Mouse (Mus musculus) hindbrain, embryonic 14.5 days (tissue): Measurements from ENCODE around the gene Cyp4f37. TPM values are rescaled to one million over a fixed set of nuclear protein-coding genes. Genes with fewer than 3 reads are reported as not detected.
"Not testable (repeated sequence)": the region's sequence is repeated elsewhere in the genome, so short reads cannot be mapped to it uniquely, and the experiment has no call there.

ENCODE experiments used
- ATAC-seq: fragments of 200-750 bp; cut with Nextera tagmentation; 2 replicates; pipeline ENCODE4 v1.8.0; 2017; ENCODE audit warnings: moderate number of reproducible peaks, mild to moderate bottlenecking, moderate TSS enrichment, moderate library complexity; ENCODE audit not compliant: low FRiP score
- DNase-seq: peaks from one replicate; pipeline ENCODE4 v3.0.0-alpha.2; 2015; ENCODE audit warnings: low spot score
- H3K27ac ChIP-seq: fragments of 300-500 bp; sonication (generic); 2 replicates; pipeline ENCODE4 v1.5.1; 2014; ENCODE audit warnings: mild to moderate bottlenecking, moderate library complexity
- H3K27me3 ChIP-seq: fragments of 300-500 bp; sonication (generic); 2 replicates; pipeline ENCODE4 v1.6.1; 2014; ENCODE audit warnings: mild to moderate bottlenecking, low read length, mixed read lengths; ENCODE audit not compliant: control insufficient read depth, insufficient read depth
- H3K36me3 ChIP-seq: fragments of 300-500 bp; sonication (generic); replicated peaks from 2 replicates; pipeline ENCODE4 v1.6.1; 2014; ENCODE audit not compliant: control insufficient read depth, insufficient read depth
- H3K4me1 ChIP-seq: fragments of 300-500 bp; sonication (generic); replicated peaks from 2 replicates; pipeline ENCODE4 v1.6.1; 2014; ENCODE audit warnings: antibody characterized with exemption, low read length, mixed read lengths; ENCODE audit not compliant: control insufficient read depth, insufficient read depth
- H3K4me2 ChIP-seq: fragments of 300-500 bp; sonication (generic); replicated peaks from 2 replicates; pipeline ENCODE4 v1.6.1; 2014; ENCODE audit warnings: mild to moderate bottlenecking, moderate library complexity
- H3K4me3 ChIP-seq: fragments of 300-500 bp; sonication (generic); replicated peaks from 2 replicates; pipeline ENCODE4 v1.5.1; 2014; ENCODE audit warnings: mild to moderate bottlenecking, low read length
- H3K9ac ChIP-seq: fragments of 300-500 bp; sonication (generic); 2 replicates; pipeline ENCODE4 v1.6.1; 2014
- H3K9me3 ChIP-seq: fragments of 300-500 bp; sonication (generic); 2 replicates; pipeline ENCODE4 v1.6.1; 2016; ENCODE audit warnings: low read length; ENCODE audit not compliant: control insufficient read depth
- WGBS: fragments of 180-500 bp; shearing (Covaris S2); extraction: QIAGEN DNeasy Blood & Tissue Kit; methylation state at CpG from one replicate; pipeline ENCODE4 v1.1.7; 2014; 5-methylcytosine and 5-hydroxymethylcytosine counted together
- polyA plus RNA-seq: library from polyadenylated mRNA; unstranded; fragments of >200 nt; fragmentation: Nextera tagmentation; extraction: Ambion mirVana; gene quantifications from 2 replicates; pipeline ENCODE4 v1.2.1, GENCODE M21; 2014

Gene Cyp4f37
- 0.37 and 0.60 TPM in 2 replicates for polyA plus RNA-seq

DNA sequence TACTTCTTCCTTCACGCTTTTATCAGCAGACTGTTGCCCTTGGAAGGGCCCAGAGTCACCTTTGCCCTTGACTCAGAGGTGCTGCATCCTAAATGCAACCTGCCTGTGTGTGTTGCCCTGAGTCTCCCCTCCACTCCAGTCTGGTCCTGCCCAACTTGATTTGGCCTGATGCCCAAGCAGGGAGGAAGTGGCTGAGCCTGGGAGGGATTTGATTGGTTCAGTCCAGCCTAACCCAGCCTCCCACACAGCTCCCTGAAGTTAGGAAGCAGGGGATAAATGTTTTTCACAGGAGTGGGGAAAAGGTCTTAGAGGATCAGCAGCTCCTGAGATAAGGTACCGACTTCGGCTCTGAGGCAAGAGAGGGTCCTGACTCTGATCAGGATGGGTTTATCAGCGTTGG is at the start of gene Cyp4f37:
Gene Cyp4f37 (plus strand): TSS at position 292 of the 400 bp plus-strand sequence.
- 72% methylated on average over 4 of the region's 4 CpGs for WGBS
- not testable (repeated sequence) for H3K9me3 ChIP-seq, H3K27ac ChIP-seq, H3K27me3 ChIP-seq, ATAC-seq, DNase-seq, H3K9ac ChIP-seq, H3K4me2 ChIP-seq, H3K4me3 ChIP-seq, H3K4me1 ChIP-seq, H3K36me3 ChIP-seq

GRCm38 (mm10) chr17:32573286-32573685 is 47.8 kb upstream of the Cyp4f37 start:
- not testable (repeated sequence) for ATAC-seq, H3K9me3 ChIP-seq, H3K9ac ChIP-seq, H3K36me3 ChIP-seq, H3K4me2 ChIP-seq, H3K27ac ChIP-seq, DNase-seq, H3K4me3 ChIP-seq, H3K27me3 ChIP-seq, H3K4me1 ChIP-seq
- 79% methylated on average over 2 of the region's 2 CpGs for WGBS

- DNase-seq (no peak), ATAC-seq (no peak)
- H3K9ac ChIP-seq = no peak overlapping the region
- no peak overlapping the region for H3K27ac ChIP-seq
- no peak overlapping the region for H3K4me3 ChIP-seq
- no peaks in the 10 kb centered on the region for H3K4me1 ChIP-seq
- H3K27me3 ChIP-seq = no peaks in the 10 kb centered on the region
- no peak overlapping the region for H3K4me2 ChIP-seq
- H3K36me3 ChIP-seq = no peaks in the 10 kb centered on the region
- WGBS = 67% methylated on average over 7 of the region's 7 CpGs
- no peaks in the 10 kb centered on the region for H3K9me3 ChIP-seq
These were observed 43.5 kb upstream of the Cyp4f37 start for GRCm38 (mm10) chr17:32577496-32578186.

GRCm38 (mm10) chr17:32596494-32596893 is 24.6 kb upstream of the Cyp4f37 start:
- Histone ChIP-seq H3K4me2 (no peak overlapping the region), H3K27ac (no peak overlapping the region), H3K9ac (no peak overlapping the region), H3K4me3 (no peak overlapping the region), H3K36me3 (no peaks in the 10 kb centered on the region), H3K9me3 (no peaks in the 10 kb centered on the region), H3K4me1 (no peaks in the 10 kb centered on the region), H3K27me3 (no peaks in the 10 kb centered on the region)
- DNase-seq = no peak
- ATAC-seq = no peak
- WGBS = 93% methylated on average over 18 of the region's 18 CpGs

DNA sequence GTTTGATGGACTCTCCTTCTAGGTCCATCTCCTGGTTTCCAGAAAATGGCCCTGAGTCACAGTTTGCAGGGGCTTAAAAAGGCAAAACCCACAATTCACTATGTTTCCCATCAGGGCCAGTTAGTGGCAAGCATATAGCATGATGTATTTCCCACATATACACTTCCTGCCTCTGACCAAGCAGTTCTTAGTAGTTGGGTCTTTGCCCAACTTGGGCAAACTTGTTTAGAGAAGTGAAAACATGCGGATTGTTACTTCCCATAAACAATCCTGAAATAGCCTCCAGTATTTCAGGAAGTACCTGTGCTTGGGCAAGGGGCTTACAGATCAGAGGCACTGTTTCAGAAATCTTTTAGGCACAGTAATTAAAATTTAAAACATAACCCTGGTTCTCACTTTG is 13.1 kb upstream of the Cyp4f37 start:
- Histone ChIP-seq H3K9me3 (no peaks in the 10 kb centered on the region), H3K27ac (no peak overlapping the region), H3K4me1 (no peaks in the 10 kb centered on the region), H3K4me2 (no peak overlapping the region), H3K4me3 (no peak overlapping the region), H3K36me3 (no peaks in the 10 kb centered on the region), H3K27me3 (no peaks in the 10 kb centered on the region; the same call in 1 of the 2 replicates), H3K9ac (no peak overlapping the region)
- WGBS = 80% methylated on average over 1 of the region's 1 CpGs
- DNase-seq (no peak), ATAC-seq (no peak)

GRCm38 (mm10) chr17:32610231-32610630 is 10.9 kb upstream of the Cyp4f37 start:
- H3K9me3 ChIP-seq, H3K4me1 ChIP-seq, DNase-seq, H3K4me3 ChIP-seq, H3K27me3 ChIP-seq, ATAC-seq, H3K4me2 ChIP-seq, H3K27ac ChIP-seq, H3K36me3 ChIP-seq, H3K9ac ChIP-seq: not testable (repeated sequence)
- WGBS = 87% methylated on average over 3 of the region's 3 CpGs

DNA sequence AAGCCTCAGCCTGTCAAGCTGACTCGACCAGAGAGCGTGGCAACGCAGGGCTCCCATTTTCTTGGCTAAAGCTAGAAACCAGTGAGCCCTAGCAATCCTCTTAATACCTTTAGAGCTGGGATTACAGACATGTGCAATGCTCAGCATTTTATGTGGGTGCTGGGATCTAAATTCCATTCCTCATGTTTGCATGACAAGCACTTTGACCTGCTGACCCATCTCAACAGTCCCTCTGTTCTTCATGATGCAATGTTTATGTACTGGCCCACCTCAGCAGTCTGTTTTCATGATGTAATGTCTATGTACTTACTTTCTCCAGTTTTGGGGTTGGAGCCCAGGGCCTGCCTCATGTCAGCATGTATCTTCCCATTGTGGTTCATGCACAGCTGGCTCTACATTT is 10.2 kb upstream of the Cyp4f37 start:
- Histone ChIP-seq H3K9me3 (no peaks in the 10 kb centered on the region), H3K36me3 (no peaks in the 10 kb centered on the region), H3K4me3 (no peak overlapping the region), H3K27ac (no peak overlapping the region), H3K4me2 (no peak overlapping the region), H3K9ac (no peak overlapping the region), H3K4me1 (no peaks in the 10 kb centered on the region), H3K27me3 (no peaks in the 10 kb centered on the region; the same call in 1 of the 2 replicates)
- no peak for ATAC-seq
- WGBS = 94% methylated on average over 3 of the region's 3 CpGs
- no peak for DNase-seq

DNA sequence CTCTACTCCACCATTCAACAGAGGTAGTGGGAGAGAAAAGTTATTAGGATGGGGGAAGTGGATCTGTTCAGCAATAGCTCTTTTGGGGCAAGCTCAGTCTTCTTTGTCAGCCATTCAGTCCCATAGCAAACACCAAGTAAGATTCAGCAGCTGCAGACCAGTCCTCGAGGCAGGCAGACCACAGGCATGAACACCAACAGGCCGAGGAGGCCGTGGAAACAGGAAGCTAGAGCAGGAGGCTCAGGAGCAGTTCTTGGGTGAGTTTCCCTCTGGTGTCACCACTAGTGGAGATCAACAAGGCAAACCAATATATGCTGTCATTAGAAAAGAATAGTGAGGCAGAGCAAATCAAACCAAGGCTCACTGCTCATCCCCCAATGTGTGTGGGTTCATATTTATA is 8.7 kb upstream of the Cyp4f37 start:
- H3K36me3 ChIP-seq = no peaks in the 10 kb centered on the region
- H3K4me3 ChIP-seq = no peak overlapping the region
- no peak overlapping the region for H3K9ac ChIP-seq
- no peak overlapping the region for H3K4me2 ChIP-seq
- H3K27me3 ChIP-seq = no peaks in the 10 kb centered on the region; the same call in 1 of the 2 replicates
- H3K4me1 ChIP-seq = no peaks in the 10 kb centered on the region
- 73% methylated on average over 3 of the region's 3 CpGs for WGBS
- ATAC-seq (no peak), DNase-seq (no peak)
- H3K27ac ChIP-seq = no peak overlapping the region
- no peaks in the 10 kb centered on the region for H3K9me3 ChIP-seq

- H3K27me3 ChIP-seq = no peaks in the 10 kb centered on the region; the same call in 1 of the 2 replicates
- no peak overlapping the region for H3K4me3 ChIP-seq
- DNase-seq (no peak), ATAC-seq (no peak)
- H3K9ac ChIP-seq = no peak overlapping the region
- no peaks in the 10 kb centered on the region for H3K4me1 ChIP-seq
- H3K9me3 ChIP-seq = no peaks in the 10 kb centered on the region
- no peak overlapping the region for H3K4me2 ChIP-seq
- H3K27ac ChIP-seq = no peak overlapping the region
- 67% methylated on average over 1 of the region's 1 CpGs for WGBS
- H3K36me3 ChIP-seq = no peaks in the 10 kb centered on the region
These were observed 3.9 kb upstream of the Cyp4f37 start for GRCm38 (mm10) chr17:32617252-32617651.

DNA sequence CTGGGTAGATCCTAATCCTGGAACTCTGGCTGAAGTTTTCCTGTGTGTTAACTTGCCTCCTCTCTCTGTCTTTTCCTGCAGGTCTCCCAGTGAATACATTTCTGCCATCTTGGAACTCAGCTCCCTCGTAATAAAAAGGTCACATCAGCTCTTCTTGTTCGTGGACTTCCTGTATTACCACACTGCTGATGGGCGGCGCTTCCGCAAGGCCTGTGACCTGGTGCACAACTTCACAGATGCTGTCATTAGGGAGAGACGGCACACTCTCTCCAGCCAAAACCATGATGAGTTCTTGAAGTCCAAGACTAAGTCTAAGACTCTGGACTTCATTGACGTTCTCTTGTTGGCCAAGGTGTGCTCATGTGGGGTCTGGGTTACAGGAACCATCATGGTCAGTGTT is 8.6 kb downstream of the Cyp4f37 start:
- H3K9ac ChIP-seq = not testable (repeated sequence)

More for the DNA sequence above, 8.6 kb downstream of the Cyp4f37 start:
- H3K36me3 ChIP-seq, H3K27me3 ChIP-seq, H3K27ac ChIP-seq, H3K4me3 ChIP-seq, H3K4me2 ChIP-seq, ATAC-seq, DNase-seq, H3K4me1 ChIP-seq, H3K9me3 ChIP-seq: not testable (repeated sequence)
- WGBS = 85% methylated on average over 7 of the region's 7 CpGs
